Mouse (Mus musculus) kidney, adult 2 months (tissue): ENCODE measurements around the gene Klk13.

Source experiments
- CTCF ChIP-seq: fragments of 200-500 bp; conservative IDR thresholded peaks from 2 replicates; pipeline ENCODE4 v1.5.1; 2011; ENCODE audit warnings: low read depth, mild to moderate bottlenecking, control low read depth, low read length, moderate library complexity, mixed read lengths; ENCODE audit not compliant: insufficient read depth, insufficient read length
- POLR2A ChIP-seq: fragments of 200-500 bp; IDR thresholded peaks from one replicate; pipeline ENCODE4 v1.6.1; 2011; ENCODE audit warnings: low read depth, low read length, control low read depth

- no peak for TF ChIP-seq POLR2A
- TF ChIP-seq CTCF: no peak
These were observed 1.5 kb downstream of the Klk13 start for GRCm38 (mm10) chr7:43713741-43714351.
